8 mouse cellular contexts compared by ENCODE assay signal in the genomic region with DNA sequence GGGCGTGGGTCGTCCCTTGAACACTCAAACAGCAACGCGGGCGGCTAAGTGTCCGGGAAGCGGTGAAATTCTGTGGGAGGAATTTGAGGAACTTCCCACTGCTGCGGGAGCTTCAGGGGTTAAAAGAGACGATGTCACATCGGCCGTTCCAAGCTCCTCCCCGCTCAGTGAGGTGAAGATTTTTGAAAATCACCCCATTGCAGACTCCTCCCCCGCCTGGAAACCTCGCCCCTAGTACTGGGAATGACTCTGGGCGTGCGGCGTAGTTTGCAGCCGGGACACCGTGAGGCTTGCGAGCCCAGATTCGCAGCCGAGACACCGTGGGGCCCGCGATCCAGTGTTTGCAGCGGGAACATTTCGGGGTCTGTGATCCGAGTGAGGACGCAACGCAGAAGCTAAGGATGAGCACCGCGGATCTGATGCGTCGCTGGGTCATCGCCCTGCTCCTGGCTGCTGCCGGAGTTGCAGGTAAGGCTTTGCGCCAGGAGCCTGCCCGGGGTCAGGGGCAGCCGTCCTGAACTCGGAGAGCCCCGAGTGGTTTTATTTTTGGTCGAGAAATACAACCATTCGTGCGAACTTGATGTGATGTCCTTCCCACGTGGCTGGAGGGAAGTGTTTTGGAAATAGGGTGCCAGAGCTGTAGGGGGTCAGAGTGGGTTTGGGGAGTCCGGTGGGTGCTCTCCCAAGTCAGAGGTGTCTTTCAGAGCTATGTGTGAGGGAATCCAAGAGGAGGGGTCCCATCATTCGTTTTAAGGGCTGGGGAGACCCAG. TPM values are rescaled to one million over a fixed set of nuclear protein-coding genes. Genes with fewer than 3 reads are reported as not detected.
DNase-seq lines count a peak whose midpoint lies in the region; ATAC-seq and TF ChIP-seq lines count a peak whose summit lies in the region.

A gene (plus strand): TSS at position 107 of the 770 bp plus-strand sequence.

- H3K4me3 ChIP-seq in heart, embryonic 11.5 days (ENCODE audit: low read depth, low read length), result peak within 1 kb of the TSS; percentile 84
- H3K4me3 ChIP-seq in kidney, embryonic 16.5 days (ENCODE audit: low read length), result peak within 1 kb of the TSS; percentile 62
- H3K4me3 ChIP-seq in liver, adult 2 months (ENCODE audit: insufficient read depth, low read depth, low read length), result peak within 1 kb of the TSS; percentile 82
- peak within 1 kb of the TSS; percentile 97 for H3K4me3 ChIP-seq in myocyte
- H3K4me3 ChIP-seq in stomach, embryonic 14.5 days (ENCODE audit: low read depth, low read length), result peak within 1 kb of the TSS; percentile 61

- H3K36me3 ChIP-seq in heart, embryonic 11.5 days (ENCODE audit: control insufficient read depth, insufficient read depth, low read length), result 0 out of 2 replicates have a peak, but pooled peaks cover 2% of the 10 kb centered on the region
- H3K36me3 ChIP-seq in kidney, embryonic 16.5 days (ENCODE audit: insufficient read depth, low read length), result 0 out of 2 replicates have a peak, but pooled peaks cover 2% of the 10 kb centered on the region
- H3K36me3 ChIP-seq in liver, adult 2 months (ENCODE audit: control insufficient read depth, insufficient read depth, low read length), result no peaks in the 10 kb centered on the region
- peaks cover 6% of the 10 kb centered on the region for H3K36me3 ChIP-seq in myocyte (ENCODE audit: control insufficient read depth, insufficient read depth)
- H3K36me3 ChIP-seq in stomach, embryonic 14.5 days (ENCODE audit: control insufficient read depth, insufficient read depth, low read length), result no peaks in the 10 kb centered on the region

- H3K9me3 ChIP-seq in heart, embryonic 11.5 days (replicated peaks; ENCODE audit: control insufficient read depth, low read length), result no peaks in the 10 kb centered on the region
- no peaks in the 10 kb centered on the region for H3K9me3 ChIP-seq in kidney, embryonic 16.5 days (ENCODE audit: low read length)
- H3K9me3 ChIP-seq in stomach, embryonic 14.5 days (ENCODE audit: control insufficient read depth, low read depth, low read length), result no peaks in the 10 kb centered on the region

- peak; percentile 98 for TF ChIP-seq POLR2A in liver, adult 2 months (IDR thresholded peaks at IDR 0.05; ENCODE audit: extremely low read depth, insufficient read depth, low read length)
- TF ChIP-seq POLR2A in myocyte (IDR thresholded peaks at IDR 0.05; ENCODE audit: insufficient read length, low read depth), result peak; percentile 96

- ATAC-seq in erythroblast, adult 5-6 weeks (replicated peaks; ENCODE audit: low FRiP score, poor library complexity, severe bottlenecking), result peak; percentile 89
- peak; percentile 87 for ATAC-seq in heart, embryonic 11.5 days (replicated peaks; ENCODE audit: insufficient number of reproducible peaks, low FRiP score, low TSS enrichment)
- ATAC-seq in kidney, embryonic 16.5 days (ENCODE audit: low FRiP score, low TSS enrichment), result peak; percentile 89
- peak; percentile 88 for ATAC-seq in stomach, embryonic 14.5 days (ENCODE audit: insufficient number of reproducible peaks, insufficient read depth, low FRiP score, low read depth)

- TF ChIP-seq CTCF in liver, adult 2 months (IDR thresholded peaks at IDR 0.05; ENCODE audit: low read depth, low read length), result no peak

- peaks cover 24% of the 10 kb centered on the region for H3K79me2 ChIP-seq in liver, adult 2 months (ENCODE audit: control insufficient read depth, insufficient read depth, low read length)
- H3K79me2 ChIP-seq in myocyte (ENCODE audit: control insufficient read depth, insufficient read depth), result peaks cover 49% of the 10 kb centered on the region

- H3K9ac ChIP-seq in heart, embryonic 11.5 days (ENCODE audit: low read depth, low read length), result peak within 1 kb of the TSS; percentile 85
- peak within 1 kb of the TSS; percentile 80 for H3K9ac ChIP-seq in kidney, embryonic 16.5 days (replicated peaks; ENCODE audit: low read length)
- H3K9ac ChIP-seq in liver, adult 2 months (ENCODE audit: low read depth, low read length), result peak within 1 kb of the TSS; percentile 93
- peak within 1 kb of the TSS; percentile 52 for H3K9ac ChIP-seq in stomach, embryonic 14.5 days (replicated peaks; ENCODE audit: low read depth, low read length)

- WGBS in heart, embryonic 11.5 days (ENCODE audit: insufficient replicate concordance), result under 1% methylated on average over 47 of the region's 47 CpGs
- under 1% methylated on average over 47 of the region's 47 CpGs for WGBS in kidney, embryonic 16.5 days
- WGBS in liver, adult 2 months, result under 1% methylated on average over 47 of the region's 47 CpGs
- WGBS in stomach, embryonic 14.5 days, result under 1% methylated on average over 47 of the region's 47 CpGs

- H3K27ac ChIP-seq in heart, embryonic 11.5 days (ENCODE audit: low read depth, low read length), result peak within 1 kb of the TSS; percentile 97
- H3K27ac ChIP-seq in kidney, embryonic 16.5 days (ENCODE audit: low read length), result peak within 1 kb of the TSS; percentile 96
- H3K27ac ChIP-seq in liver, adult 2 months (replicated peaks; ENCODE audit: insufficient read depth, low read depth, low read length), result peak within 1 kb of the TSS; percentile 96
- H3K27ac ChIP-seq in stomach, embryonic 14.5 days (ENCODE audit: low read length), result peak within 1 kb of the TSS; percentile 92

- peaks cover 28% of the 10 kb centered on the region for H3K4me1 ChIP-seq in heart, embryonic 11.5 days (ENCODE audit: control insufficient read depth, insufficient read depth, low read length)
- peaks cover 37% of the 10 kb centered on the region for H3K4me1 ChIP-seq in kidney, embryonic 16.5 days (ENCODE audit: insufficient read depth, low read length)
- peaks cover 22% of the 10 kb centered on the region for H3K4me1 ChIP-seq in liver, adult 2 months (ENCODE audit: control insufficient read depth, insufficient read depth, low read length)
- peaks cover 20% of the 10 kb centered on the region for H3K4me1 ChIP-seq in stomach, embryonic 14.5 days (ENCODE audit: control insufficient read depth, insufficient read depth, low read length)

- H3ac ChIP-seq in myocyte (ENCODE audit: control insufficient read depth, insufficient read length), result peak within 1 kb of the TSS; percentile 34

- H3K27me3 ChIP-seq in heart, embryonic 11.5 days (ENCODE audit: control insufficient read depth, insufficient read depth, low read length), result no peaks in the 10 kb centered on the region
- H3K27me3 ChIP-seq in kidney, embryonic 16.5 days (ENCODE audit: insufficient read depth, low read length), result no peaks in the 10 kb centered on the region
- H3K27me3 ChIP-seq in liver, adult 2 months (ENCODE audit: control insufficient read depth, insufficient read depth, low read length), result no peaks in the 10 kb centered on the region
- no peaks in the 10 kb centered on the region for H3K27me3 ChIP-seq in myocyte (ENCODE audit: control insufficient read depth, insufficient read depth, insufficient read length)
- no peaks in the 10 kb centered on the region for H3K27me3 ChIP-seq in stomach, embryonic 14.5 days (ENCODE audit: control insufficient read depth, insufficient read depth, low read length)

- H3K4me2 ChIP-seq in heart, embryonic 11.5 days, result peak within 1 kb of the TSS; percentile 78
- H3K4me2 ChIP-seq in kidney, embryonic 16.5 days (replicated peaks; ENCODE audit: low read depth, low read length), result peak within 1 kb of the TSS; percentile 67
- peak within 1 kb of the TSS; percentile 89 for H3K4me2 ChIP-seq in myocyte (ENCODE audit: low read depth)
- peak within 1 kb of the TSS; percentile 88 for H3K4me2 ChIP-seq in stomach, embryonic 14.5 days (replicated peaks; ENCODE audit: low read depth, low read length)

- peak; percentile 54 to 58 for DNase-seq in B cell, adult 2 months
- DNase-seq in brain, adult 2 months (ENCODE audit: low read depth, low spot score), result peak; percentile 91
- peak; percentile 90 for DNase-seq in liver, adult 2 months (ENCODE audit: extremely low read depth, low read depth, low spot score)

TF ChIP-seq in myocyte, 11 proteins besides CTCF, POLR2A, EP300 and RAD21:
- TF ChIP-seq USF1 (IDR thresholded peaks at IDR 0.05; ENCODE audit: low read depth) (no peak), MYOG (IDR thresholded peaks at IDR 0.05; ENCODE audit: control insufficient read depth in 1 of 3, insufficient read depth in 1 of 3, insufficient read length in 2 of 3, low read depth in 2 of 3) (no peak), MAX (IDR thresholded peaks at IDR 0.05; ENCODE audit: low read depth) (no peak), POLR2AphosphoS2 (IDR thresholded peaks at IDR 0.05; ENCODE audit: insufficient read length, low read depth) (peak; percentile 96), REST (IDR thresholded peaks at IDR 0.05; ENCODE audit: insufficient read depth, insufficient read length) (peak; percentile 9), MYOD1 (IDR thresholded peaks at IDR 0.05; ENCODE audit: control insufficient read depth in 1 of 3, insufficient read length in 2 of 3, low read depth in 2 of 3) (peak in 1 of 3 experiments; percentile 20), E2F4 (IDR thresholded peaks at IDR 0.05; ENCODE audit: insufficient read depth) (no peak), CEBPB (IDR thresholded peaks at IDR 0.05; ENCODE audit: insufficient read depth, poor library complexity, severe bottlenecking) (no peak)

RNA-seq across cellular contexts. Expression of the gene that starts here (rescaled TPM):
- 2.5 and 6.9 TPM in 2 replicates for total RNA-seq in erythroblast, adult 5-6 weeks (2015; ENCODE audit: low replicate concordance)
- 3.7 and 5.4 TPM in 2 replicates for total RNA-seq in erythroblast, adult 5-6 weeks (2017; ENCODE audit: low replicate concordance)
- 11.1 and 16.0 TPM in 2 replicates for polyA plus RNA-seq in heart, embryonic 11.5 days (2014; fragmentation: Nextera tagmentation; extraction: Ambion mirVana)
- 30.6 and 33.2 TPM in 2 replicates for polyA plus RNA-seq in kidney, embryonic 16.5 days (2015; fragmentation: Nextera tagmentation; extraction: Ambion mirVana)
- total RNA-seq in liver, adult 2 months (2014; rRNA removed), result 61.4 and 82.8 TPM in 2 replicates
- polyA plus RNA-seq in liver, adult 2 months (2012; rRNA removed), result 105 and 116 TPM in 2 replicates
- 106 TPM for polyA plus RNA-seq in myocyte (2012; fragmentation: generic; extraction: Trizol)
- polyA plus RNA-seq in stomach, embryonic 14.5 days (2014; fragmentation: Nextera tagmentation; extraction: Ambion mirVana), result 23.8 and 26.9 TPM in 2 replicates

Comparison
In these comparisons a context has a peak if more than half of its experiments do, and no peak if none do; other contexts are left out.
1. Peak in every context shown above with its lines: DNase-seq, ATAC-seq, H3K4me3 ChIP-seq and H3K27ac ChIP-seq.